Mouse (Mus musculus) liver, postnatal 0 days (tissue): ENCODE results near the gene Dennd2a. TPM values are rescaled to one million over a fixed set of nuclear protein-coding genes. Genes with fewer than 3 reads are reported as not detected.

Experiments used
- ATAC-seq: fragments of 200-750 bp; cut with Nextera tagmentation; 2 replicates; pipeline ENCODE4 v1.8.0; 2017; ENCODE audit warnings: mild to moderate bottlenecking, moderate library complexity
- DNase-seq: peaks from one replicate; pipeline ENCODE4 v3.0.0-alpha.2; 2016
- H3K27ac ChIP-seq: fragments of 300-500 bp; sonication (generic); 2 replicates; pipeline ENCODE4 v1.5.1; 2014; ENCODE audit warnings: antibody characterized with exemption, moderate library complexity, mild to moderate bottlenecking, low read depth
- H3K27me3 ChIP-seq: fragments of 300-500 bp; sonication (generic); 2 replicates; pipeline ENCODE4 v1.6.1; 2014; ENCODE audit warnings: low read length, control low read depth, mixed read lengths; ENCODE audit not compliant: insufficient read depth
- H3K36me3 ChIP-seq: fragments of 300-500 bp; sonication (generic); replicated peaks from 2 replicates; pipeline ENCODE4 v1.6.1; 2014; ENCODE audit warnings: mild to moderate bottlenecking, control low read depth, low read length, moderate library complexity, mixed read lengths; ENCODE audit not compliant: insufficient read depth
- H3K4me1 ChIP-seq: fragments of 300-500 bp; sonication (generic); 2 replicates; pipeline ENCODE4 v1.6.1; 2014; ENCODE audit warnings: antibody characterized with exemption, mild to moderate bottlenecking, control low read depth; ENCODE audit not compliant: insufficient read depth
- H3K4me2 ChIP-seq: fragments of 300-500 bp; sonication (generic); 2 replicates; pipeline ENCODE4 v1.6.1; 2014; ENCODE audit warnings: low read depth, mild to moderate bottlenecking, low read length, moderate library complexity, mixed read lengths
- H3K4me3 ChIP-seq: fragments of 300-500 bp; sonication (generic); 2 replicates; pipeline ENCODE4 v1.5.1; 2014; ENCODE audit warnings: low read depth, low read length
- H3K9ac ChIP-seq: fragments of 300-500 bp; sonication (generic); replicated peaks from 2 replicates; pipeline ENCODE4 v1.6.1; 2014; ENCODE audit warnings: mild to moderate bottlenecking, moderate library complexity
- H3K9me3 ChIP-seq: fragments of 300-500 bp; sonication (generic); 2 replicates; pipeline ENCODE4 v1.6.1; 2016; ENCODE audit warnings: mild to moderate bottlenecking, control low read depth, low read length, mixed read lengths
- CTCF ChIP-seq: sonication (generic); IDR thresholded peaks from 2 replicates; pipeline ENCODE4 v1.5.1; 2016; ENCODE audit warnings: antibody characterized with exemption, low read depth
- EP300 ChIP-seq: IDR thresholded peaks from 2 replicates; pipeline ENCODE4 v1.6.1; 2016; ENCODE audit warnings: antibody characterized with exemption, low read depth, mild to moderate bottlenecking
- WGBS: fragments of 180-500 bp; shearing (Covaris S2); extraction: QIAGEN DNeasy Blood & Tissue Kit; methylation state at CpG from one replicate; pipeline ENCODE4 v1.1.7; 2014; ENCODE audit not compliant: insufficient replicate concordance; 5-methylcytosine and 5-hydroxymethylcytosine counted together
- polyA plus RNA-seq: library from polyadenylated mRNA; unstranded; fragments of >200 nt; fragmentation: Nextera tagmentation; extraction: Ambion mirVana; gene quantifications from 2 replicates; pipeline ENCODE4 v1.2.1, GENCODE M21; 2015

Gene Dennd2a
- polyA plus RNA-seq, 1 experiment from 2014 or later = 1.6 TPM

DNA sequence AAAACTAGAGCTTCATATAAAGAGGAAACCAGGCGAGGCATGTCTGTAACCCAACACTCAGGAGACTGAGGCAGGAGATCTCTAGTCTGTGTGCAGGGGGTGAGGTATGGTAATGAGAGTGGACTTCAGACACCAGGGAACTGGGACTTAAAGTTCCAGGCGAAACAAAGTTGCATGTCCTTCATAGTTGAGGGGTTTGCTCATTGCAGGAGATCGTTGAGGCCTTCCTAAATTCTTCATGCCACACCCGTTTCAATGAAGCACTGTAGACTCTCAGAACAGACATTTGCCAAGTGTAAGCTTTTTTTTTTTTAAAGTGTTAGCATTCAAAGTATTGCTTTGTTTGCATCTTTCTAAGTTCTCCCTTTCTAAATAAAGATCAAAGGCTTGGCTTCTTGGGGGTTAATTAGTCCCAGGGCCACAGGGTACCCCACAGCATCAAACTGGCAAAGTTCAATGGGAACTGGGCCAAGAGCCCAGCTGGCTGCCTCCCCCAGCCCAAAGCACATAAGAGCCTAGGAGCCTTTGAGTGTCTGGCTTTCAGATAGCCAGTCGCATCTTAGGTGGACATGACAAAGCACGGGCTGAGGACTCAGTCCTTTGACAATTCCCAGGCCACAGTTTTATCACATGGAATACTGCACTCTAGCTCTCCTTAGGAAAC lies 1.7 kb upstream of the Dennd2a start:
- Histone ChIP-seq H3K4me3 (no peak overlapping the region), H3K4me1 (peaks cover 4% of the 10 kb centered on the region; the same call in 1 of the 2 replicates), H3K27me3 (peaks cover 28% of the 10 kb centered on the region), H3K4me2 (no peak overlapping the region), H3K9ac (no peak overlapping the region), H3K27ac (no peak overlapping the region), H3K9me3 (no peaks in the 10 kb centered on the region), H3K36me3 (no peaks in the 10 kb centered on the region)
- WGBS = 70% methylated on average over 6 of the region's 6 CpGs
- TF ChIP-seq EP300 = no peak
- TF ChIP-seq CTCF = no peak
- ATAC-seq (no peak), DNase-seq (no peak)

DNA sequence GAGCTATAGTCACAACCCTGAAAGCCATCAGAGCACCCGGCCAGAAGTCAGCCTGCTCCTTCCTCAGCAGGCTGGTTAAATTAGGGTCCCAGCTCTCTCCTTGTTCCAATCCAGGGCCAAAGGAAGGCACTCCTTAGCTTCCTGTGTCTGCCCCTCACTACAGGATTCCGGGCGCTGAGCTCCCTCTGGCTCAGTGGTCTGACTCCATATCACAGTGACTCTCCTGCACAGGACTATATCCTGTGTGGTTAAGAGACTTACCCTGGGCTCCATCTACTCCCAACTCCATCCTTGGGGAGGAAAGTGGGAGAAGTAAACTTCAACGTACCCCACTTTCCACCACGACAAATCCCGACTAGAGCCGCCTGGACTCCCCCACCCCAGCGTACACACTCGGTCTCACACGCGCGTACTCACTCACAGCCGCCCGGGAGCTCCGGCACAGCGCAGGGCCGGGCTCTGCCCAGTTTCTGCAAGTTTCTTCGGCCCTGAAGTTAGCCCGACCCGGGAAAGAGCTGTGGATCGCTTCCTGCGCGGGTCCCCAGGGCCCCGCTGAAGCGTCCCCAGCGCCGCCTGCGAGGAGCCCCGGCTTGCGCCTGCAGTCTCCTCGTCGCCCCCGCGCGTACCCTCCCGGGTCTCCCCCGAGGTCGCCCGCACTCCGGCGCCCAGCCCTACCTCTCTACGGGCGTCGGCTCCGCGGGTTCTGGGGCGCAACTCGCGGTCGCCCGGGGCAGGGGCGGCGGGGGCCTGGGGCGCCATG lies 587 bp downstream of the Dennd2a start:
- DNase-seq = peak; percentile 33

DNA sequence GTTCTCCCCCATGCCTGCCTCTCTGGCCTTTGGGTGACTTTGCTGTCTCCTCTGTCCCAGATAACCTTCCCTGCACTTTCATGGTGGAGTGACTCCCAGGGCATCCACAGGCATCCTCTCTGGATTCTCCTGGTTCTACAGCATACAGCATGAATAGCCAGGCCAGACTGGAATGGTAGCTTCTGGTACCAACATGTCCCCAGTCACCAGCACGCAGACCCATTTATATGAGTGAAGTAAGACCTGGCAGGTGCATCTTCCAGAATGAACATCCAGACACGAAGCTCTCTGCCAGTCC lies 2.1 kb downstream of the Dennd2a start:
- Histone ChIP-seq H3K36me3 (no peaks in the 10 kb centered on the region), H3K4me3 (no peak overlapping the region), H3K27me3 (peaks cover 29% of the 10 kb centered on the region), H3K9ac (no peak overlapping the region), H3K4me1 (no peaks in the 10 kb centered on the region; the same call in 1 of the 2 replicates), H3K9me3 (no peaks in the 10 kb centered on the region), H3K27ac (no peak overlapping the region), H3K4me2 (no peak overlapping the region)
- TF ChIP-seq EP300 (no peak), CTCF (no peak)
- no peak for ATAC-seq
- no peak for DNase-seq
- 80% methylated on average over 2 of the region's 2 CpGs for WGBS

More for the DNA sequence above, 587 bp downstream of the Dennd2a start:
- peak; percentile 45 for ATAC-seq
- peak overlapping the region; percentile 61 for H3K9ac ChIP-seq
- H3K27me3 ChIP-seq = peaks cover 29% of the 10 kb centered on the region
- no peaks in the 10 kb centered on the region for H3K9me3 ChIP-seq
- H3K4me2 ChIP-seq = peak overlapping the region; percentile 84
- peak overlapping the region; percentile 34 for H3K27ac ChIP-seq
- 7% methylated on average over 49 of the region's 54 CpGs for WGBS
- H3K4me3 ChIP-seq = peak overlapping the region; percentile 62
- H3K36me3 ChIP-seq = no peaks in the 10 kb centered on the region
- TF ChIP-seq EP300 = no peak
- TF ChIP-seq CTCF = no peak
- no peaks in the 10 kb centered on the region; the same call in 1 of the 2 replicates for H3K4me1 ChIP-seq

DNA sequence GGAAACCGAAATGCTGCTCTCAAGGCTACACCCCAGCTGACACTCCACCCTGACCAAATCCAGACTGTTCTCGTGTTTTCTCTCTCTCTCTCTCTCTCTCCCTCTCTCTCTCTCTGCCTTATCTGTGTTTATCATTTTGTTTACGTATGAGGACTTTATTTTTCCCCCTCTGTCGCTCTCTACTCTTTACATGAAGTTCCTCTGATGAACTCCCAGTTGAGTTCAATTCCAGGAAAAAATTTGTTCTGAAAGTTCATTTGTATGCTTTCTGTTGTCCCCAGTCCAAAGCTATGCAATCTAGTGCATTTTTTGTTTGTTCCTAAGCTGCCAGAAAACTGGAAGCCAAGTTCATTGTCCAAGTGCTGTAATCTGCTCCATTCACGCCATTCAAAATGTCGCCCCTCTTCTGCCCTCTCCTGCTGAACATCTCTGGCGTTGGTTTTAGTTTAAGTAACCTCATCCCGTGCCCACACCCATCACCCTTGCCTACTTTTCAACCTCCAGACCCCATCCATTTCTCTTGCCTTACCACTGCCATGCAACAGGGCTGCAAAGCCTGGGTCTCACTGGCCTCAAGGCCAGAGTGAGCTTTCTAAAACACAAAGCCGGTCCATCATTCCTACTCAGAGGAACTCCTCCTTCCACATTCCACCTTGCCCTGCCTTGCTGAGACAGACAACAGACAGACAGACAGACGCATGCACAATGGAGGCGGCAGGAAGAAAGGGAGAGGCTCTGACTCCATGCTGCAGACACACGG lies 2.6 kb downstream of the Dennd2a start:
- Histone ChIP-seq H3K4me2 (no peak overlapping the region), H3K9me3 (no peaks in the 10 kb centered on the region), H3K4me3 (no peak overlapping the region), H3K27ac (0 out of 2 replicates have a peak overlapping the region, but pooled peaks have one; percentile 55), H3K4me1 (no peaks in the 10 kb centered on the region; the same call in 1 of the 2 replicates), H3K9ac (no peak overlapping the region), H3K27me3 (peaks cover 29% of the 10 kb centered on the region), H3K36me3 (no peaks in the 10 kb centered on the region)
- WGBS = 65% methylated on average over 12 of the region's 12 CpGs
- no peak; the same call in 1 of the 2 replicates for TF ChIP-seq EP300
- TF ChIP-seq CTCF = no peak
- ATAC-seq (no peak), DNase-seq (no peak)

DNA sequence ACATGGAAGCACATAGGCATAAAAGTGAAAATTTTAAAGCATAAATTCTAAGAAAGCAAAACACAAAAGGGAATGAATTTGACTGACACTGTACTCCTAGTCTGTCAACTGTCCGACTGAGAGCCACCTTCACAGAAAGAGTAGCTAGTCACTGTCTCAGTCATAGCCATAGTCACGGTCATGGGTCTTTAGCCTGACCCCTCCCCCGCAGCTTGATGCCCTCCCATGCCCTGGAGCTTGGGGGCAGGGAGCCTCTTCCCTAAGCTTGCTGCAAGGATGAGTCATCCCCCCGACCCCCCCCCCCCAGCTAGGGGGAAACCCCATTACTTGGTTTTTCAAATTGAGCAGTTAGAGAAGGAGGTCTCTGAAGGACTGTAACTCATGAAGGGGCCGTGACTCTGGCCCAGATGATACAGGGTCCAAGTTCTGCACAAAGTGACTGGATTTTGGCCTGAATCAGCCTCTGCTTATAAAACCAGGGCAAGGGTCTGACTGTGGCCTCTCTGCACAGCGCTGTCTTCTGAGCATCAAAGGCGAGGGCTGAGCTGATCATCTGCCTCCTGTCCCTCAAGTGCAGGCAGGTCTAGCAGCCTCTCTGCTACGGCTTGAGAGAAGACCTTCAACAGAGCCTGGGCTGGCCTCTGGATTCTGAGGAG lies 5.6 kb downstream of the Dennd2a start:
- 50% methylated on average over 8 of the region's 8 CpGs for WGBS
- H3K9me3 ChIP-seq = no peaks in the 10 kb centered on the region
- ATAC-seq = no peak
- no peaks in the 10 kb centered on the region for H3K4me1 ChIP-seq
- H3K4me3 ChIP-seq = no peak overlapping the region
- no peak overlapping the region for H3K27ac ChIP-seq
- no peak overlapping the region for H3K4me2 ChIP-seq
- H3K36me3 ChIP-seq = no peaks in the 10 kb centered on the region
- TF ChIP-seq EP300 (no peak), CTCF (no peak)
- DNase-seq = no peak
- H3K27me3 ChIP-seq = peaks cover 18% of the 10 kb centered on the region
- no peak overlapping the region for H3K9ac ChIP-seq

DNA sequence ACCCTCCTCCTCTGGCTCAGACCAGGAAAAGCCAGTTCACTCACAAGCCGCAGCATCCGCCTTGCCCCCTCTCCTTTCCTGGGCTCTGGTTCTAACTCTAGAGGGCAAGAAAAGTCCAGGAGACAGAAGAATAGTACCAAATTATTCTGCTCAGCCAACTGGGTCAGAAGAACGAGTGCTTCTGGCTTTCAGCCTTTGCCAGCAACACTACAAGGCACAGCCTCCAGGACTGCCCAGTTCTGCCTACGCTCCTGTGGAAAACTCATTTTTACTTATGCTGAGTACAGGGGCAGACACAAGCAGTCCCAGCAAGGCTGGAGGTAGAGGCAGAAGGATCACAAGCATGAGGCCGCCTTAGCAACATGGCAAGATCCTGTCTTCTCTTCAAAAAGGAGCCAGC lies 9.6 kb downstream of the Dennd2a start:
- Histone ChIP-seq H3K36me3 (no peaks in the 10 kb centered on the region), H3K4me3 (no peak overlapping the region), H3K4me2 (no peak overlapping the region), H3K9me3 (no peaks in the 10 kb centered on the region), H3K27me3 (no peaks in the 10 kb centered on the region), H3K9ac (no peak overlapping the region), H3K4me1 (no peaks in the 10 kb centered on the region), H3K27ac (no peak overlapping the region)
- ATAC-seq (no peak), DNase-seq (no peak)
- TF ChIP-seq CTCF (no peak), EP300 (no peak)
- 65% methylated on average over 5 of the region's 5 CpGs for WGBS
